In the genomic region with DNA sequence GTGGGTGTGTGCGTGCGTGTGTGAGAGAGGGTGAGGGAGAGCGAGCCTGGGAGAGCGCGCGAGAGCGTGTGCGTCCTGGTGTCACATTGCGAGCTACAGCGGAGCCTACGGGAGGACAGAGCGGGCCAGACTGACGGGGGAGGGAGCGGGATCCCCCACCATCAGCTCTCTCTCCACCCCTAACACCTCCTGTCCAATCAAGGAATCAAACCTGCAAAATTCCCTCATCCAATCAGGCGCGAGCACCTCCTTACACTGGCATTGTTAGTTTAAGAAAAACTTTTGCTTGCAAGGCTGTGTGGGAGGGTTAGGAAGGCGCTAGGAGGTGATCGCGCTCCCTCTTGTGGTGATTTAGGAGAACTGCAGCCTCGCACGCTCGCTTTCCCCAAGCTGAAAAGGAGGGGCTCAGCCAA, we compare ENCODE assay signal across 8 mouse cellular contexts. TPM values are rescaled to one million over a fixed set of nuclear protein-coding genes. Genes with fewer than 3 reads are reported as not detected.
DNase-seq lines count a peak whose midpoint lies in the region; ATAC-seq and TF ChIP-seq lines count a peak whose summit lies in the region.

A gene (minus strand): TSS at position 133 of the 413 bp plus-strand sequence.

- H3K27me3 ChIP-seq in hindbrain, postnatal 0 days (ENCODE audit: insufficient read depth, low read length), result 0 out of 2 replicates have a peak, but pooled peaks cover 4% of the 10 kb centered on the region

- H3K4me1 ChIP-seq in cortical plate, adult 2 months (ENCODE audit: control insufficient read depth, insufficient read depth, low read length), result no peaks in the 10 kb centered on the region
- peaks cover 5% of the 10 kb centered on the region; the same call in 1 of the 2 replicates for H3K4me1 ChIP-seq in hindbrain, postnatal 0 days (ENCODE audit: insufficient read depth, low read length)

- no peaks in the 10 kb centered on the region for H3K36me3 ChIP-seq in hindbrain, postnatal 0 days (ENCODE audit: insufficient read depth, low read length)

- peak within 1 kb of the TSS; percentile 78 for H3K9ac ChIP-seq in hindbrain, postnatal 0 days (replicated peaks; ENCODE audit: low read length)

- intact Hi-C loops in left cerebral cortex, adult 2 months (cut with DNase I), result loop anchor here (1.0 to 5.0 kb wide), 4 partner anchors 87 to 1174 kb away; no protein-coding TSS in a partner anchor

- WGBS in hindbrain, postnatal 0 days, result under 1% methylated on average over 22 of the region's 22 CpGs

- peak; percentile 53 for DNase-seq in adipocyte (ENCODE audit: low spot score)
- peak; percentile 54 to 58 for DNase-seq in gastrocnemius, adult 8-10 months (ENCODE audit: low spot score in 2 of 2)
- DNase-seq in hindbrain, postnatal 0 days (ENCODE audit: low spot score), result peak; percentile 96
- peak; percentile 86 to 87 for DNase-seq in left cerebral cortex, adult 2 months (ENCODE audit: extremely low spot score in 1 of 2, low spot score in 2 of 2)
- peak; percentile 94 to 97 for DNase-seq in right cerebral cortex, postnatal 10 days (ENCODE audit: low spot score in 2 of 2)

- H3K9me3 ChIP-seq in hindbrain, postnatal 0 days (ENCODE audit: low read length), result no peaks in the 10 kb centered on the region

- peak; percentile 97 for TF ChIP-seq POLR2A in cortical plate, adult 2 months (IDR thresholded peaks at IDR 0.05; ENCODE audit: extremely low read depth, insufficient read depth, low read length)

- ATAC-seq in hindbrain, postnatal 0 days, result peak; percentile 98
- ATAC-seq in megakaryocyte, adult 5-6 weeks (ENCODE audit: poor library complexity, severe bottlenecking), result peak; percentile 79
- ATAC-seq in inflammation-experienced regulatory T-cells, adult 6 months, result no peak

- peak within 1 kb of the TSS; percentile 3; the same call in 1 of the 2 replicates for H3K27ac ChIP-seq in cortical plate, adult 2 months (ENCODE audit: insufficient read depth, low read length)
- peak within 1 kb of the TSS; percentile 78 for H3K27ac ChIP-seq in hindbrain, postnatal 0 days
- H3K27ac ChIP-seq in left cerebral cortex, adult 2 months, result peak within 1 kb of the TSS; percentile 76

- peak within 1 kb of the TSS; percentile 50 for H3K4me3 ChIP-seq in cortical plate, adult 2 months (ENCODE audit: insufficient read depth, low read length)
- peak within 1 kb of the TSS; percentile 88 for H3K4me3 ChIP-seq in hindbrain, postnatal 0 days (ENCODE audit: low read length)
- H3K4me3 ChIP-seq in left cerebral cortex, adult 2 months, result peak within 1 kb of the TSS; percentile 71

- peak; percentile 98 for TF ChIP-seq CTCF in cortical plate, adult 2 months (IDR thresholded peaks at IDR 0.05; ENCODE audit: extremely low read depth, insufficient read depth, low read length)
- peak; percentile 100 for TF ChIP-seq CTCF in hindbrain, postnatal 0 days (IDR thresholded peaks at IDR 0.05; ENCODE audit: low read depth)
- peak; percentile 100 for TF ChIP-seq CTCF in left cerebral cortex, adult 2 months (IDR thresholded peaks at IDR 0.05)

- peak within 1 kb of the TSS; percentile 97 for H3K4me2 ChIP-seq in hindbrain, postnatal 0 days (ENCODE audit: low read depth, low read length)

RNA-seq across cellular contexts. Expression of the gene that starts here (rescaled TPM):
- 28.9 and 30.8 TPM in 2 replicates for polyA plus RNA-seq in cortical plate, adult 2 months (2012; rRNA removed)
- total RNA-seq in gastrocnemius, adult 8-10 months (2022), result under 1 TPM; 0.32 to 0.75 (median 0.51) TPM
- total RNA-seq in hindbrain, postnatal 0 days (2014; rRNA removed), result 50.3 and 60.1 TPM in 2 replicates
- polyA plus RNA-seq in hindbrain, postnatal 0 days (2015; fragmentation: Nextera tagmentation; extraction: Ambion mirVana), result 34.7 and 39.6 TPM in 2 replicates
- total RNA-seq in left cerebral cortex, adult 2 months (2021), result 10 to 100 TPM; 23.4 to 26.7 TPM
- total RNA-seq in megakaryocyte, adult 5-6 weeks (2015), result not detected in 2 replicates
- not detected in 2 replicates for total RNA-seq in megakaryocyte, adult 5-6 weeks (2017)
- polyA plus RNA-seq in inflammation-experienced regulatory T-cells, adult 6 months (2017; shearing (Covaris generic)), result not detected

Comparison
In these comparisons a context has a peak if more than half of its experiments do, and no peak if none do; other contexts are left out.
1. RNA of the gene that starts here (total RNA-seq): 50.3 to 60.1 TPM in hindbrain, postnatal 0 days and 23.4 to 26.7 TPM in left cerebral cortex, adult 2 months; 0.32 to 0.75 TPM in gastrocnemius, adult 8-10 months and not detected in megakaryocyte, adult 5-6 weeks; every median in the first group is over 10 times any median in the second.
2. RNA of the gene that starts here (polyA plus RNA-seq): 34.7 to 39.6 TPM in hindbrain, postnatal 0 days and 28.9 to 30.8 TPM in cortical plate, adult 2 months; not detected in inflammation-experienced regulatory T-cells, adult 6 months; every median in the first group is over 10 times any median in the second.
3. Peak in DNase-seq in gastrocnemius, adult 8-10 months; RNA of the gene not detected or under 1 TPM.
4. Peak in ATAC-seq in megakaryocyte, adult 5-6 weeks; RNA of the gene not detected or under 1 TPM.
5. H3K27ac ChIP-seq: peak in every context shown above with its lines; median percentile 78 in hindbrain, postnatal 0 days; 76 in left cerebral cortex, adult 2 months; 3 in cortical plate, adult 2 months.
6. Peak in every context shown above with its lines, with median percentiles within 50 percentile points of each other: DNase-seq, H3K4me3 ChIP-seq and CTCF ChIP-seq.